Mouse (Mus musculus) stomach, embryonic 15.5 days (tissue): ENCODE data around the gene Cox6b2. TPM values are rescaled to one million over a fixed set of nuclear protein-coding genes. Genes with fewer than 3 reads are reported as not detected.

ENCODE experiments used
- ATAC-seq: fragments of 200-750 bp; cut with Nextera tagmentation; 2 replicates; pipeline ENCODE4 v1.8.0; 2017; ENCODE audit warnings: low read depth, moderate number of reproducible peaks, moderate TSS enrichment; ENCODE audit not compliant: insufficient read depth, low FRiP score
- H3K27ac ChIP-seq: fragments of 300-500 bp; sonication (generic); 2 replicates; pipeline ENCODE4 v1.5.1; 2015; ENCODE audit warnings: mild to moderate bottlenecking, inconsistent platforms
- H3K27me3 ChIP-seq: fragments of 300-500 bp; sonication (generic); replicated peaks from 2 replicates; pipeline ENCODE4 v1.6.1; 2015; ENCODE audit warnings: inconsistent platforms
- H3K36me3 ChIP-seq: fragments of 300-500 bp; sonication (generic); 2 replicates; pipeline ENCODE4 v1.6.1; 2015; ENCODE audit warnings: inconsistent platforms
- H3K4me1 ChIP-seq: fragments of 300-500 bp; sonication (generic); 2 replicates; pipeline ENCODE4 v1.6.1; 2015; ENCODE audit warnings: inconsistent platforms
- H3K4me2 ChIP-seq: fragments of 300-500 bp; sonication (generic); 2 replicates; pipeline ENCODE4 v1.6.1; 2015; ENCODE audit warnings: mild to moderate bottlenecking, inconsistent platforms
- H3K4me3 ChIP-seq: fragments of 300-500 bp; sonication (generic); replicated peaks from 2 replicates; pipeline ENCODE4 v1.5.1; 2015; ENCODE audit warnings: inconsistent platforms
- H3K9ac ChIP-seq: fragments of 300-500 bp; sonication (generic); 2 replicates; pipeline ENCODE4 v1.6.1; 2015; ENCODE audit warnings: inconsistent platforms
- H3K9me3 ChIP-seq: fragments of 300-500 bp; sonication (generic); 2 replicates; pipeline ENCODE4 v1.6.1; 2016; ENCODE audit warnings: inconsistent platforms
- WGBS: fragments of 180-500 bp; shearing (Covaris S2); methylation state at CpG from one replicate; pipeline ENCODE4 v1.1.7; 2015; 5-methylcytosine and 5-hydroxymethylcytosine counted together
- polyA plus RNA-seq: library from polyadenylated mRNA; unstranded; fragments of >200 nt; fragmentation: Nextera tagmentation; extraction: Ambion mirVana; gene quantifications from 2 replicates; pipeline ENCODE4 v1.2.1, GENCODE M21; 2015

Cox6b2 gene
- polyA plus RNA-seq, 1 experiment from 2014 or later = 70.7 TPM

- H3K4me3 ChIP-seq = no peak overlapping the region
- no peak overlapping the region for H3K4me2 ChIP-seq
- 93% methylated on average over 2 of the region's 2 CpGs for WGBS
- no peaks in the 10 kb centered on the region for H3K9me3 ChIP-seq
- H3K27ac ChIP-seq = no peak overlapping the region
- H3K9ac ChIP-seq = no peak overlapping the region
- H3K4me1 ChIP-seq = peaks cover 18% of the 10 kb centered on the region
- no peaks in the 10 kb centered on the region for H3K27me3 ChIP-seq
- H3K36me3 ChIP-seq = peaks cover 14% of the 10 kb centered on the region
- no peak for ATAC-seq
Measured at GRCm38 (mm10) chr7:4749169-4749568, 3.7 kb downstream of the Cox6b2 start.

DNA sequence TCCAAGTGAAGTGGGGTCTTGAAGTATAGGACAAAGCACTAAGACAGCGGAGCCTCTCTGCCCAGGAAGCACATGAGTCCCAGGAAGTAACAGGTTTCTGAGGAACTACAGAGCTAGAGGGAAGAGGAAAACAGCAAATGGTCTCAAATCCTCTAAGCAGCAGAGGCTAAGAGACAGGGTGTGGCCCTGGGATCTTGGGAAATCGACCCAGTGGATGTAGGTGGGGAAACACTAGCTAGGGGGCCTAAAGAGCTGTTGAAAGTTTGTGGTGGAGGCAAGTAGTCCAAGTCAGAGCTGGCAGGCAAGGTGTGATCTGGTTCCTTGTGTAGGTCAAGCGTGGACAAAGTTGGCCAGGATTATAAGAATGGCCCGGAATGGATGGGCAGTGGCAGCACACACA, 4.6 kb downstream of the Cox6b2 start:
- no peak for ATAC-seq
- Histone ChIP-seq H3K27me3 (no peaks in the 10 kb centered on the region), H3K4me1 (peaks cover 19% of the 10 kb centered on the region), H3K9me3 (no peaks in the 10 kb centered on the region), H3K4me2 (no peak overlapping the region), H3K36me3 (peaks cover 14% of the 10 kb centered on the region), H3K4me3 (no peak overlapping the region), H3K27ac (no peak overlapping the region), H3K9ac (no peak overlapping the region)
- 77% methylated on average over 4 of the region's 4 CpGs for WGBS

- peaks cover 14% of the 10 kb centered on the region for H3K36me3 ChIP-seq
- WGBS = 64% methylated on average over 9 of the region's 9 CpGs
Measured at GRCm38 (mm10) chr7:4747156-4747899, 5.6 kb downstream of the Cox6b2 start.

DNA sequence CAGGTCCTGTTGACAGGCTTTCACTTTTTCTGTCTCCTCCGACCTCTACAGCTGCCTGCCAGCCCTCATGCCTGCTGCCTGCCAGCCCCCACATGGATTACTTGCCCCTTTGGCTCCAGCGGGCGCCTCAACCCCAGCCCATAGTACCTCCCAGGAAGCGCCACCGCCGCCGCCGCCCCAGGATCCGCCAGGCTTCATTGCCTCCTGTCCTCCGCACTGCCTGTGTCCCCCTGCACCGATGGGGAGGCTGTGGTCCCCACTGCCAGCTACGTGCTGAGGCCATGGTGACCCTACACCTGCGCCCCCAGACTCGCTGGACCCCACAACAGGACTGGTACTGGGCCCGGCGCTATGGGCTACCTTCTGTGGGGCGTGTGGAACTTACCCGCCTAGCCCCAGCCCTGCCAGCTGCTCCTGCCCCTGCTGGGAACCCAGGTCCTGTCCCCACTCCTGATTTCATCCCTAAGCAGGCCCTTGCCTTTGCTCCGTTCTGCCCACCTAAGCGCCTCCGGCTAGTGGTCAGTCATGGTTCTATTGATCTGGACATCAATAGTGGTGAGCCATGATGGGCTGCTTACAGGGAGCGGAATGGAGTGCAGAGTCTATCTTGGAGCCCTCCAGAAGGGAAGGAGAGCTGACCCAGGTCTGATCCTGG, 6.4 kb downstream of the Cox6b2 start:
- no peak overlapping the region for H3K27ac ChIP-seq
- no peak for ATAC-seq
- WGBS = 85% methylated on average over 22 of the region's 22 CpGs
- H3K36me3 ChIP-seq = peaks cover 14% of the 10 kb centered on the region
- no peak overlapping the region for H3K4me3 ChIP-seq
- no peak overlapping the region for H3K4me2 ChIP-seq
- H3K9me3 ChIP-seq = no peaks in the 10 kb centered on the region
- no peaks in the 10 kb centered on the region for H3K27me3 ChIP-seq
- no peak overlapping the region for H3K9ac ChIP-seq
- H3K4me1 ChIP-seq = peaks cover 21% of the 10 kb centered on the region

More at GRCm38 (mm10) chr7:4747156-4747899, 5.6 kb downstream of the Cox6b2 start:
- H3K4me2 ChIP-seq = no peak overlapping the region
- ATAC-seq = peak; percentile 19; the same call in 1 of the 2 replicates
- no peaks in the 10 kb centered on the region for H3K27me3 ChIP-seq
- H3K27ac ChIP-seq = no peak overlapping the region
- H3K9ac ChIP-seq = no peak overlapping the region
- no peak overlapping the region for H3K4me3 ChIP-seq
- no peaks in the 10 kb centered on the region for H3K9me3 ChIP-seq
- H3K4me1 ChIP-seq = peaks cover 20% of the 10 kb centered on the region

DNA sequence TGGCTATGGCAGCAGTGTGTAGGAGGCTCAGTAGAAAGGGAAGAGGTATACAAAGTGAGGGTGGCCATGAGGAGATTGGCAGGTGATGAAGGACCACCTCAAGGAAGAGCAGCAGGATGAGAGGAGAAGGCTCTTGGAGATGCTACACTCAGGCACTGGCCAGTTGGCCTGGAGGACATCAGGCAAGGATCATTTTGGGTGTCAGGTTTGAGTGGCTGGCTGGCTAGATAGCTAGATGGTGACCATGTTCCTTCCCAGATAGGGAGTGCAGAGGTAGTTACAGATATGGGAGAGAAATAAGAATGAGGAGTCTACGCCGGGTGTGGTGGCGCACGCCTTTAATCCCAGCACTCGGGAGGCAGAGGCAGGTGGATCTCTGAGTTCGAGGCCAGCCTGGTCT, 8.0 kb downstream of the Cox6b2 start:
- no peak overlapping the region for H3K4me2 ChIP-seq
- no peak overlapping the region for H3K4me3 ChIP-seq
- no peak overlapping the region for H3K27ac ChIP-seq
- no peak for ATAC-seq
- no peaks in the 10 kb centered on the region for H3K9me3 ChIP-seq
- no peaks in the 10 kb centered on the region for H3K27me3 ChIP-seq
- peaks cover 23% of the 10 kb centered on the region for H3K4me1 ChIP-seq
- peaks cover 14% of the 10 kb centered on the region for H3K36me3 ChIP-seq
- WGBS = 90% methylated on average over 6 of the region's 6 CpGs
- H3K9ac ChIP-seq = no peak overlapping the region

GRCm38 (mm10) chr7:4743354-4743753, 9.5 kb downstream of the Cox6b2 start:
- no peak overlapping the region for H3K27ac ChIP-seq
- peaks cover 29% of the 10 kb centered on the region for H3K4me1 ChIP-seq
- H3K4me2 ChIP-seq = peak overlapping the region; percentile 17; the same call in 1 of the 2 replicates
- H3K4me3 ChIP-seq = no peak overlapping the region
- 48% methylated on average over 2 of the region's 2 CpGs for WGBS
- H3K9me3 ChIP-seq = no peaks in the 10 kb centered on the region
- H3K9ac ChIP-seq = no peak overlapping the region
- no peak for ATAC-seq
- peaks cover 14% of the 10 kb centered on the region for H3K36me3 ChIP-seq
- H3K27me3 ChIP-seq = no peaks in the 10 kb centered on the region

- Histone ChIP-seq H3K27me3 (no peaks in the 10 kb centered on the region), H3K9me3 (no peaks in the 10 kb centered on the region), H3K9ac (no peak overlapping the region), H3K27ac (no peak overlapping the region), H3K4me1 (peaks cover 29% of the 10 kb centered on the region), H3K36me3 (peaks cover 14% of the 10 kb centered on the region), H3K4me3 (no peak overlapping the region), H3K4me2 (peak overlapping the region; percentile 17; the same call in 1 of the 2 replicates)
- WGBS = 67% methylated on average over 6 of the region's 6 CpGs
- no peak for ATAC-seq
Measured at GRCm38 (mm10) chr7:4742482-4742819, 10.4 kb downstream of the Cox6b2 start.

- H3K36me3 ChIP-seq = peaks cover 11% of the 10 kb centered on the region
- H3K27me3 ChIP-seq = no peaks in the 10 kb centered on the region
- H3K27ac ChIP-seq = peak overlapping the region; percentile 87; the same call in 1 of the 2 replicates
- no peaks in the 10 kb centered on the region for H3K9me3 ChIP-seq
- WGBS = 69% methylated on average over 21 of the region's 21 CpGs
- peaks cover 29% of the 10 kb centered on the region for H3K4me1 ChIP-seq
- H3K4me2 ChIP-seq = peak overlapping the region; percentile 77
- H3K9ac ChIP-seq = no peak overlapping the region
- H3K4me3 ChIP-seq = peak overlapping the region; percentile 75
- no peak for ATAC-seq
Measured at GRCm38 (mm10) chr7:4741672-4742481, 11.0 kb downstream of the Cox6b2 start.

DNA sequence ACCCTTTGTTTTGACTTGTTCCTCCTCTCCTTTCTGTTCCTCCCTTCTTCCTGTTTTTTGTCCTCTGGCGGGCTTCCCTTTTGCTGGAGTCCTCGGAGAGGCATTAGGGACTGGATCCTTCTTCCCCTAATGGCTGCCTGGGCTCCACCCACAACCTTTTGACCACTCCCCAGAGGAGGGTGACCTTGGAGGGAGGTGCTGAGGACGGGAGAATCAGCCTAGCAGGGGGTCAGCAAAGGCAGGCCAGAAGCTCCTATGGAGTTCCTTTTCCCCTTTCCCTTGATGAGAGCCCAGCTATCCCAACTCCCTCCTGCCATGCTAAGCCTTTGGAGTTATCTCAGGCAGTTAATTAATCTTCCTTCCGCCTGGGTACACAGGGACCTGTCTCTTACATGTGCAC, 11.7 kb downstream of the Cox6b2 start:
- 3% methylated on average over 4 of the region's 4 CpGs for WGBS
- Histone ChIP-seq H3K9ac (peak overlapping the region; percentile 80; the same call in 1 of the 2 replicates), H3K27ac (peak overlapping the region; percentile 87), H3K36me3 (peaks cover 4% of the 10 kb centered on the region), H3K9me3 (no peaks in the 10 kb centered on the region), H3K4me1 (peaks cover 29% of the 10 kb centered on the region), H3K27me3 (no peaks in the 10 kb centered on the region), H3K4me2 (peak overlapping the region; percentile 77), H3K4me3 (peak overlapping the region; percentile 75)
- no peak for ATAC-seq

DNA sequence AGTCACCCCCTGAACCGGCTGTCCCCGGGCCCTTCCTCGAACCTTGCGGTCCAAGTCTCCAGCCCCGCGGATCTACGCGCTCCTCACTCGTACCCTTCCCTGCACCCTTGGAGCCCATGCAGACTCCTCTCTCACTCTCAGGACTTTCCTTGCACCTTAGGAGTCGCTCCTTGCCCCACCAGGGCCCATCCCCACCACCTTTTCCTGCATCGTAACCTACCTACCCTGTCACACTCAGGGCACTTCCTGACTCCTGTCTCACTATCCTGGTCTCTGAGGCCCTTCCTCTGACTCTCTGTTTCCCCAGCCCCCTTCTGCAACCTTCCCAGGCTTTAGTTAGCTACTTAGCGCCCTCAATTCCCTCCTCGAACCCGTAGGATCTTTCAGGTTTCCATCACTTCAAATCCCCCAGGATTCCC, 12.6 kb downstream of the Cox6b2 start:
- H3K27me3 ChIP-seq = no peaks in the 10 kb centered on the region
- peak overlapping the region; percentile 75 for H3K4me3 ChIP-seq
- ATAC-seq = no peak; the same call in 1 of the 2 replicates
- peak overlapping the region; percentile 80 for H3K9ac ChIP-seq
- H3K36me3 ChIP-seq = no peaks in the 10 kb centered on the region
- H3K27ac ChIP-seq = peak overlapping the region; percentile 87
- peaks cover 29% of the 10 kb centered on the region for H3K4me1 ChIP-seq
- peak overlapping the region; percentile 77 for H3K4me2 ChIP-seq
- H3K9me3 ChIP-seq = no peaks in the 10 kb centered on the region
- 0% methylated on average over 14 of the region's 14 CpGs for WGBS

GRCm38 (mm10) chr7:4739544-4740275, 13.2 kb downstream of the Cox6b2 start, which contains the start of gene Kmt5c:
Gene Kmt5c, plus strand, starts transcription at chr7:4740115.
- peak within 1 kb of the TSS; percentile 87 for H3K27ac ChIP-seq

More at GRCm38 (mm10) chr7:4739544-4740275, 13.2 kb downstream of the Cox6b2 start, which contains the start of gene Kmt5c:
- Histone ChIP-seq H3K9me3 (no peaks in the 10 kb centered on the region), H3K4me2 (peak within 1 kb of the TSS; percentile 77), H3K9ac (peak within 1 kb of the TSS; percentile 80), H3K27me3 (no peaks in the 10 kb centered on the region), H3K4me1 (peaks cover 29% of the 10 kb centered on the region), H3K36me3 (no peaks in the 10 kb centered on the region), H3K4me3 (peak within 1 kb of the TSS; percentile 75)
- ATAC-seq = peak; percentile 95
- under 1% methylated on average over 37 of the region's 44 CpGs for WGBS
